Mouse (Mus musculus): ENCODE measurements around the gene Atxn1.

Gene Atxn1

GRCm38 (mm10) chr13:45499906-45500305 lies 464.9 kb downstream of the Atxn1 start:
- ATAC-seq (ENCODE audit: low TSS enrichment) = no peak
